Mouse (Mus musculus): ENCODE measurements around the gene Ccr5.

Gene Ccr5

DNA sequence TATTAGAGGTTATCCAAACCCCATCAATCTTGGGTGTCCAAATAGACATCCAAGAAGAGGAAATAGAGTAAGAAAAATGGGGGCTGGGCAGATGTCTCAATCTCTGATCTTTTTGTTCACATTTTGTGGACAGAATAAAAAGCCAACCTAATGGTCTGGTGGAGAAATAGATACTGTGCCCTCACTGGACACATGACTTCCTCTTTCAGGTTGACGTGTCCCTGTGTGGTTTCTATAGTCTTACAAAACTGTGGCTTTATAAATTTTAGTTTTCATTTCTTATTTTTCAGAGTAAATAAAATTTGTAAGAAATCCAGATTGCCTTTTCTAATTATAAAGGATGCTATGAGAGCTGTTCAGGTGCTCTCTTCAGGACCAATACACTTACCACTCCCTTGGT is 22.3 kb downstream of the Ccr5 start:
- no peak for DNase-seq

DNA sequence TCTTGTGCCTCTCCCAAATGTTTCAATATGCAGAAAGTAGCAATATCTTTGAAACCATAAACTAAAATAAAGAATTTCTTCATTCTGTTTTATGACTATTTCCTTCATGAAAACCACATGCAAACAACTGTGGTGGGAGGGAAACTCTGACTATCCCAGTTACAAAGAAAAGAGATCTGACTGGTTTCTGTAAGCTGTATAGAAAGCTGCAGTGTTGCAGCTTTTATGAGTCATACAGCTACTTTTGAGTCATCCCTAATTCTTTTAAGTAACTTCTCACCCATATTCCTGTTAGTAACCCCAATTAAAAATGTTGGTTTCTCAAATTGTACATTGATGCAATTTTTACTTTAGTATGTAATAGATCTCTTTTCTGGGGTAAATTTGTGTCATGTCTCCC is 25.0 kb downstream of the Ccr5 start:
- no peak for DNase-seq
